8 mouse cellular contexts compared by ENCODE assay signal in genomic region chr13:42792279-42792678, GRCm38 (mm10).
A peak's percentile ranks its signal among the peaks of the same experiment; 100 is the strongest.
DNase-seq lines count a peak whose midpoint lies in the region; ATAC-seq and TF ChIP-seq lines count a peak whose summit lies in the region.

No protein-coding gene starts in this region.

- H3K9ac ChIP-seq in embryonic facial prominence, embryonic 12.5 days, result no peak overlapping the region
- H3K9ac ChIP-seq in midbrain, embryonic 11.5 days (ENCODE audit: low read length), result no peak overlapping the region

- 19% methylated on average over 8 of the region's 8 CpGs for WGBS in kidney, adult 2 months
- 16% methylated on average over 8 of the region's 8 CpGs for WGBS in embryonic facial prominence, embryonic 12.5 days
- WGBS in midbrain, embryonic 11.5 days, result 23% methylated on average over 8 of the region's 8 CpGs

- H3K4me3 ChIP-seq in kidney, adult 2 months (ENCODE audit: insufficient read depth, low read depth, low read length), result no peak overlapping the region
- H3K4me3 ChIP-seq in embryonic facial prominence, embryonic 12.5 days, result no peak overlapping the region
- no peak overlapping the region for H3K4me3 ChIP-seq in midbrain, embryonic 11.5 days (ENCODE audit: low read depth, low read length)

- no peak for TF ChIP-seq POLR2A in kidney, adult 2 months (IDR thresholded peaks at IDR 0.05; ENCODE audit: low read depth, low read length)

- no peaks in the 10 kb centered on the region for H3K27me3 ChIP-seq in kidney, adult 2 months (replicated peaks; ENCODE audit: control insufficient read depth, insufficient read depth, low read length)
- H3K27me3 ChIP-seq in embryonic facial prominence, embryonic 12.5 days, result no peaks in the 10 kb centered on the region
- no peaks in the 10 kb centered on the region for H3K27me3 ChIP-seq in midbrain, embryonic 11.5 days (ENCODE audit: control insufficient read depth, insufficient read depth, low read length)

- ATAC-seq in embryonic facial prominence, embryonic 12.5 days (ENCODE audit: insufficient number of reproducible peaks, insufficient read depth, low FRiP score, low TSS enrichment), result no peak
- no peak for ATAC-seq in midbrain, embryonic 11.5 days (ENCODE audit: low FRiP score)
- ATAC-seq in activated CD4-positive, CD25-positive, alpha-beta regulatory T cell, adult 4 months, result no peak
- no peak for ATAC-seq in megakaryocyte-erythroid progenitor cell, adult 5-6 weeks (replicated peaks; ENCODE audit: low FRiP score, low TSS enrichment, poor library complexity, severe bottlenecking)

- H3K9me3 ChIP-seq in embryonic facial prominence, embryonic 12.5 days, result no peaks in the 10 kb centered on the region
- H3K9me3 ChIP-seq in midbrain, embryonic 11.5 days (ENCODE audit: control insufficient read depth, low read length), result no peaks in the 10 kb centered on the region

- no peak overlapping the region for H3K27ac ChIP-seq in kidney, adult 2 months (ENCODE audit: insufficient read depth, low read depth, low read length)
- H3K27ac ChIP-seq in embryonic facial prominence, embryonic 12.5 days, result no peak overlapping the region
- no peak overlapping the region for H3K27ac ChIP-seq in midbrain, embryonic 11.5 days (ENCODE audit: low read depth, low read length)

- H3K36me3 ChIP-seq in kidney, adult 2 months (ENCODE audit: control insufficient read depth, insufficient read depth, low read length), result no peaks in the 10 kb centered on the region
- no peaks in the 10 kb centered on the region for H3K36me3 ChIP-seq in embryonic facial prominence, embryonic 12.5 days
- H3K36me3 ChIP-seq in midbrain, embryonic 11.5 days (ENCODE audit: control insufficient read depth, insufficient read depth, low read length), result no peaks in the 10 kb centered on the region

- peak; percentile 63 for TF ChIP-seq CTCF in kidney, adult 2 months (conservative IDR thresholded peaks at IDR 0.05; ENCODE audit: insufficient read depth, insufficient read length, low read depth, low read length)

- DNase-seq in kidney, adult 2 months, result peak; percentile 14
- DNase-seq in kidney, postnatal 25 days, result no peak
- DNase-seq in R1 (ENCODE audit: low read depth, low spot score), result peak; percentile 50
- peak; percentile 86 for DNase-seq in midbrain, embryonic 11.5 days (ENCODE audit: low spot score, missing footprints)
- DNase-seq in spleen, postnatal 10 days (ENCODE audit: low spot score in 2 of 2), result no peak

- H3K4me2 ChIP-seq in embryonic facial prominence, embryonic 12.5 days (replicated peaks), result peak overlapping the region; percentile 39
- H3K4me2 ChIP-seq in midbrain, embryonic 11.5 days, result no peak overlapping the region

- no peaks in the 10 kb centered on the region for H3K4me1 ChIP-seq in kidney, adult 2 months (ENCODE audit: control insufficient read depth, insufficient read depth, low read length)
- peaks cover 5% of the 10 kb centered on the region; the same call in 1 of the 2 replicates for H3K4me1 ChIP-seq in embryonic facial prominence, embryonic 12.5 days
- H3K4me1 ChIP-seq in midbrain, embryonic 11.5 days (ENCODE audit: control insufficient read depth, insufficient read depth, low read length), result no peaks in the 10 kb centered on the region

Comparison
In these comparisons a context has a peak if more than half of its experiments do, and no peak if none do; other contexts are left out.
1. DNase-seq: peak in kidney, adult 2 months (single experiment), R1 (single experiment) and midbrain, embryonic 11.5 days (single experiment); none in kidney, postnatal 25 days (0 of 2) and spleen, postnatal 10 days (0 of 2).